Mouse (Mus musculus) CD8-positive naive resting alpha-beta T cell, adult 2 months (primary cell): ENCODE measurements around the gene Kmt2a.

Experiments
- DNase-seq, 2 experiments: peaks; one replicate each; pipeline ENCODE4 v3.0.0; 2022; ENCODE audit warnings: low read depth in 2 of 2, low spot score in 2 of 2

Gene Kmt2a

GRCm38 (mm10) chr9:44880309-44881081 is 601 bp downstream of the Kmt2a start:
- DNase-seq = peak; percentile 7 to 26

- no peak for DNase-seq
Measured at GRCm38 (mm10) chr9:44879694-44880271, 1.3 kb downstream of the Kmt2a start.

- DNase-seq = peak in 1 of 2 experiments; percentile 42
Measured at GRCm38 (mm10) chr9:44878776-44879500, 2.2 kb downstream of the Kmt2a start.

- DNase-seq = no peak
Measured at GRCm38 (mm10) chr9:44877686-44878085, 3.4 kb downstream of the Kmt2a start.

- no peak for DNase-seq
Measured at GRCm38 (mm10) chr9:44875476-44875875, 5.6 kb downstream of the Kmt2a start.

GRCm38 (mm10) chr9:44874198-44874597 is 6.9 kb downstream of the Kmt2a start:
- no peak for DNase-seq

GRCm38 (mm10) chr9:44873665-44874064 is 7.4 kb downstream of the Kmt2a start:
- DNase-seq = no peak

- no peak for DNase-seq
Measured at GRCm38 (mm10) chr9:44868336-44869094, 12.6 kb downstream of the Kmt2a start.

- DNase-seq = no peak
Measured at GRCm38 (mm10) chr9:44867664-44868063, 13.4 kb downstream of the Kmt2a start.

- no peak for DNase-seq
Measured at GRCm38 (mm10) chr9:44866501-44867240, 14.4 kb downstream of the Kmt2a start.

GRCm38 (mm10) chr9:44861121-44861520 is 20.0 kb downstream of the Kmt2a start:
- no peak for DNase-seq

- no peak for DNase-seq
Measured at GRCm38 (mm10) chr9:44858657-44859056, 22.4 kb downstream of the Kmt2a start.

- DNase-seq = no peak
Measured at GRCm38 (mm10) chr9:44857405-44857992, 23.6 kb downstream of the Kmt2a start.

GRCm38 (mm10) chr9:44855153-44855552 is 25.9 kb downstream of the Kmt2a start:
- DNase-seq = no peak

- DNase-seq = no peak
Measured at GRCm38 (mm10) chr9:44847446-44847845, 33.6 kb downstream of the Kmt2a start.

- peak; percentile 28 to 52 for DNase-seq
Measured at GRCm38 (mm10) chr9:44841241-44841640, 39.9 kb downstream of the Kmt2a start.

- peak; percentile 68 to 78 for DNase-seq
Measured at GRCm38 (mm10) chr9:44836439-44836838, 44.7 kb downstream of the Kmt2a start.

- no peak for DNase-seq
Measured at GRCm38 (mm10) chr9:44832356-44832755, 48.7 kb downstream of the Kmt2a start.

- DNase-seq = no peak
Measured at GRCm38 (mm10) chr9:44830506-44830905, 50.6 kb downstream of the Kmt2a start.

GRCm38 (mm10) chr9:44828944-44829343 is 52.2 kb downstream of the Kmt2a start:
- no peak for DNase-seq
